Mouse (Mus musculus) small intestine, adult 2 months (tissue): ENCODE measurements around the gene Plek2. TPM values are rescaled to one million over a fixed set of nuclear protein-coding genes. Genes with fewer than 3 reads are reported as not detected.

ENCODE experiments used
- H3K27ac ChIP-seq: fragments of 200-500 bp; 2 replicates; pipeline ENCODE4 v1.5.1; 2012; ENCODE audit warnings: low read depth, low read length, control low read depth, inconsistent platforms; ENCODE audit not compliant: insufficient read depth
- H3K27me3 ChIP-seq: fragments of 200-500 bp; 2 replicates; pipeline ENCODE4 v1.6.1; 2012; ENCODE audit warnings: mild to moderate bottlenecking, moderate library complexity, low read length, inconsistent platforms; ENCODE audit not compliant: control insufficient read depth, insufficient read depth
- H3K36me3 ChIP-seq: fragments of 200-500 bp; 2 replicates; pipeline ENCODE4 v1.6.1; 2012; ENCODE audit warnings: mild to moderate bottlenecking, low read length, control low read depth, inconsistent platforms; ENCODE audit not compliant: control insufficient read depth, insufficient read depth
- H3K4me1 ChIP-seq: fragments of 200-500 bp; 2 replicates; pipeline ENCODE4 v1.6.1; 2012; ENCODE audit warnings: low read length, inconsistent platforms, mixed read lengths; ENCODE audit not compliant: control insufficient read depth, insufficient read depth, insufficient read length
- H3K4me3 ChIP-seq: fragments of 200-500 bp; 2 replicates; pipeline ENCODE4 v1.5.1; 2012; ENCODE audit warnings: low read depth, mild to moderate bottlenecking, control low read depth, inconsistent platforms, low read length, moderate library complexity
- CTCF ChIP-seq: fragments of 200-500 bp; IDR thresholded peaks from 2 replicates; pipeline ENCODE4 v1.5.1; 2012; ENCODE audit warnings: low read depth, mild to moderate bottlenecking, control low read depth, inconsistent platforms, low read length, moderate library complexity, mixed read lengths; ENCODE audit not compliant: insufficient replicate concordance, insufficient read length; ENCODE audit errors: extremely low read depth
- POLR2A ChIP-seq: fragments of 200-500 bp; IDR thresholded peaks from 2 replicates; pipeline ENCODE4 v1.6.1; 2012; ENCODE audit warnings: low read depth, mild to moderate bottlenecking, control low read depth, inconsistent platforms, low read length, moderate library complexity
- WGBS: fragments of 180-500 bp; shearing (Covaris S2); methylation state at CpG from one replicate; pipeline ENCODE4 v1.1.7; 2018; 5-methylcytosine and 5-hydroxymethylcytosine counted together
- polyA plus RNA-seq: library from polyadenylated mRNA; depleted of rRNA; stranded (reverse); fragments of >200 nt; gene quantifications from 2 replicates; pipeline ENCODE4 v1.2.3, GENCODE M21; 2012; rRNA removed

Gene Plek2
- polyA plus RNA-seq: 6.7 and 23.2 TPM in 2 replicates

DNA sequence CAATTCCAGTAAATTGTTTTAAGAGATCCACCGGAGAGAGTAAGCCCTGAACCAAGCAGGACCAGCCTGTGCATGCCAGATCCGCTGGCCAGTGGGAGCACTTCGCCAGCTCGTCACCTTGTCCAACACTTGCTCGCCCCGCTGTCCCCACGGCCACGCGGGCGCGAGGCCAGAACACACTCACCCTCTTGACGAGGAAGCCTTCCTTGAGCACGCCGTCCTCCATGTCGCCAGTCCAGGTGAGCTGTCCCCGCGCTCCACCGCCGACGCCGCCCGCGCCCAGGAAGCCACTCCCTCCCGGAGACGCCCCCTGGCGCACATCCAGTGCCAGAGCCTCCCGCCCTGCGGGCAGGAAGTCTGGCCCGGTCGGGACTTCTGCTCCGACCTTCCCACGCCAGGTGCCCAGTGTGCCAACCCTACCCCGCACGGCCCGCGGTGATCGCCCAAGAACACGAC, at the start of gene Plek2:
Gene Plek2 (minus strand): TSS at position 258 of the 456 bp plus-strand sequence.
- Histone ChIP-seq H3K27ac (peak within 1 kb of the TSS; percentile 21; the same call in 1 of the 2 replicates), H3K36me3 (no peaks in the 10 kb centered on the region), H3K4me3 (peak within 1 kb of the TSS; percentile 68), H3K27me3 (0 out of 2 replicates have a peak, but pooled peaks cover 3% of the 10 kb centered on the region), H3K4me1 (peaks cover 15% of the 10 kb centered on the region)
- TF ChIP-seq POLR2A: 0 out of 2 replicates have a peak, but pooled peaks have one; percentile 44
- TF ChIP-seq CTCF: 0 out of 2 replicates have a peak, but pooled peaks have one; percentile 20
- WGBS: 2% methylated on average over 38 of the region's 38 CpGs

- Histone ChIP-seq H3K36me3 (no peaks in the 10 kb centered on the region), H3K27me3 (no peaks in the 10 kb centered on the region), H3K4me3 (no peak overlapping the region), H3K4me1 (no peaks in the 10 kb centered on the region), H3K27ac (no peak overlapping the region)
- WGBS: 90% methylated on average over 4 of the region's 4 CpGs
- TF ChIP-seq POLR2A: no peak
- TF ChIP-seq CTCF: no peak
Observed at GRCm38 (mm10) chr12:78956405-78956804, 49.6 kb upstream of the Plek2 start.

- 67% methylated on average over 3 of the region's 3 CpGs for WGBS
- no peak overlapping the region for H3K27ac ChIP-seq
- H3K36me3 ChIP-seq: no peaks in the 10 kb centered on the region
- no peaks in the 10 kb centered on the region for H3K27me3 ChIP-seq
- no peak overlapping the region for H3K4me3 ChIP-seq
- no peaks in the 10 kb centered on the region for H3K4me1 ChIP-seq
- TF ChIP-seq POLR2A (no peak), CTCF (no peak)
Observed at GRCm38 (mm10) chr12:78952484-78952883, 45.7 kb upstream of the Plek2 start.

- H3K27me3 ChIP-seq: no peaks in the 10 kb centered on the region
- H3K4me1 ChIP-seq: no peaks in the 10 kb centered on the region
- no peak for TF ChIP-seq CTCF
- TF ChIP-seq POLR2A: no peak
- no peaks in the 10 kb centered on the region for H3K36me3 ChIP-seq
- H3K27ac ChIP-seq: no peak overlapping the region
- no peak overlapping the region for H3K4me3 ChIP-seq
- 78% methylated on average over 11 of the region's 11 CpGs for WGBS
Observed at GRCm38 (mm10) chr12:78952053-78952452, 45.3 kb upstream of the Plek2 start.

- Histone ChIP-seq H3K36me3 (no peaks in the 10 kb centered on the region), H3K4me3 (no peak overlapping the region), H3K4me1 (no peaks in the 10 kb centered on the region), H3K27me3 (no peaks in the 10 kb centered on the region), H3K27ac (no peak overlapping the region)
- 77% methylated on average over 5 of the region's 5 CpGs for WGBS
- TF ChIP-seq POLR2A (no peak), CTCF (no peak)
Observed at GRCm38 (mm10) chr12:78947661-78948060, 40.9 kb upstream of the Plek2 start.

GRCm38 (mm10) chr12:78947161-78947560, 40.4 kb upstream of the Plek2 start:
- Histone ChIP-seq H3K36me3 (no peaks in the 10 kb centered on the region), H3K4me1 (no peaks in the 10 kb centered on the region), H3K4me3 (no peak overlapping the region), H3K27me3 (no peaks in the 10 kb centered on the region), H3K27ac (no peak overlapping the region)
- 73% methylated on average over 6 of the region's 6 CpGs for WGBS
- TF ChIP-seq POLR2A: no peak
- no peak for TF ChIP-seq CTCF

DNA sequence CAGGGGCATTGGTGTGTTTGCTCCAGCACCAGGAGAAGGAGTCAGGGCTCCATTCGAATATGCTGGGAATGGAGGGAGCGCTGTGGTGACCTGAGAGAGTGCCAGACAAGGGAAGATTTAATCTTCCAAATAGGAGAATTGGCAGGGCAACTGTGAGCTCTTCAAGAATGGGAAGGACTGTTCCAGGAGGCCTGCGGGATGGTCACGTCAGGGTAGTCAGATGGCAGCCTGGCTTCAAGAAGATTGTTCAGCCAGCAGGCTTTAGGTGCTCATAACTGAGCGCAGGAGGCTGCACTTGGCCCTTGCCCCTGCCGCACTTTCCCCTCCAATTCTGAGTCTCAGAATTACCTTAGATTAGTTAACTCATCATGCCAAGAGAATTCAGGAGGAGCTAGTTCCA, 36.2 kb upstream of the Plek2 start:
- Histone ChIP-seq H3K27me3 (no peaks in the 10 kb centered on the region), H3K27ac (no peak overlapping the region), H3K36me3 (no peaks in the 10 kb centered on the region), H3K4me1 (peaks cover 3% of the 10 kb centered on the region; the same call in 1 of the 2 replicates), H3K4me3 (no peak overlapping the region)
- TF ChIP-seq CTCF: no peak
- WGBS: 90% methylated on average over 6 of the region's 6 CpGs

DNA sequence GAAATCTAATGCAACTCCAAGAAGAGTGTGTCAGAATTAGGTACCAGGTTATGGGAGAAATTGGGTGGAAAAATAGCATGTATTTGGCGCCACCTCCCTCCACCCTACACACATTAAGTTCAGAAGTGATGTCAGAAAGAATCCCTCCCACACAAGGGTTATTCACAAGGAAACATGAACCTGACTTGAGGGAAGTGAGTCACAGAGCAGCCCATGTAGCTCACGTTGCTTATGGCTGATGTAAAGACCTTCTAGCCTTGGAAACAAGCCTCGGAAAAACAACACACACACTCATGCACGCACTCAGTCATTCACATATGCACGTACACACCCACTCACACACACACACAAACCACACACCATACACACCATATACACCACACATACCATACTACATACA, 33.3 kb upstream of the Plek2 start:
- H3K27ac ChIP-seq: no peak overlapping the region

More for the DNA sequence above, 33.3 kb upstream of the Plek2 start:
- TF ChIP-seq CTCF (no peak), POLR2A (no peak)
- H3K4me3 ChIP-seq: no peak overlapping the region
- 84% methylated on average over 5 of the region's 5 CpGs for WGBS
- no peaks in the 10 kb centered on the region for H3K36me3 ChIP-seq
- H3K4me1 ChIP-seq: peaks cover 3% of the 10 kb centered on the region; the same call in 1 of the 2 replicates
- no peaks in the 10 kb centered on the region for H3K27me3 ChIP-seq
